Mouse (Mus musculus) limb, embryonic 13.5 days (tissue): ENCODE results near the gene Snx33. TPM values are rescaled to one million over a fixed set of nuclear protein-coding genes. Genes with fewer than 3 reads are reported as not detected.
A peak's percentile ranks its signal among the peaks of the same experiment; 100 is the strongest.
"Not testable (repeated sequence)": the region's sequence is repeated elsewhere in the genome, so short reads cannot be mapped to it uniquely, and the experiment has no call there.

Source experiments
- ATAC-seq: fragments of 200-750 bp; cut with Nextera tagmentation; 2 replicates; pipeline ENCODE4 v1.8.0; 2017; ENCODE audit warnings: low read depth, moderate number of reproducible peaks, moderate TSS enrichment; ENCODE audit not compliant: low FRiP score
- H3K27ac ChIP-seq: fragments of 300-500 bp; sonication (generic); 2 replicates; pipeline ENCODE4 v1.5.1; 2015; ENCODE audit warnings: inconsistent platforms, mild to moderate bottlenecking, moderate library complexity
- H3K27me3 ChIP-seq: fragments of 300-500 bp; sonication (generic); 2 replicates; pipeline ENCODE4 v1.6.1; 2015; ENCODE audit warnings: mild to moderate bottlenecking, inconsistent platforms
- H3K36me3 ChIP-seq: fragments of 300-500 bp; sonication (generic); 2 replicates; pipeline ENCODE4 v1.6.1; 2015; ENCODE audit warnings: inconsistent platforms, mild to moderate bottlenecking, moderate library complexity
- H3K4me1 ChIP-seq: fragments of 300-500 bp; sonication (generic); 2 replicates; pipeline ENCODE4 v1.6.1; 2015; ENCODE audit warnings: inconsistent platforms
- H3K4me2 ChIP-seq: fragments of 300-500 bp; sonication (generic); replicated peaks from 2 replicates; pipeline ENCODE4 v1.6.1; 2015; ENCODE audit warnings: inconsistent platforms, mild to moderate bottlenecking, moderate library complexity
- H3K4me3 ChIP-seq: fragments of 300-500 bp; sonication (generic); 2 replicates; pipeline ENCODE4 v1.5.1; 2015; ENCODE audit warnings: moderate library complexity, mild to moderate bottlenecking, inconsistent platforms
- H3K9ac ChIP-seq: fragments of 300-500 bp; sonication (generic); 2 replicates; pipeline ENCODE4 v1.6.1; 2015; ENCODE audit warnings: mild to moderate bottlenecking, inconsistent platforms
- H3K9me3 ChIP-seq: fragments of 300-500 bp; sonication (generic); 2 replicates; pipeline ENCODE4 v1.6.1; 2016; ENCODE audit warnings: inconsistent platforms
- WGBS: fragments of 180-500 bp; shearing (Covaris S2); methylation state at CpG from one replicate; pipeline ENCODE4 v1.1.7; 2015; 5-methylcytosine and 5-hydroxymethylcytosine counted together
- polyA plus RNA-seq: library from polyadenylated mRNA; unstranded; fragments of >200 nt; fragmentation: Nextera tagmentation; extraction: Ambion mirVana; gene quantifications from 2 replicates; pipeline ENCODE4 v1.2.1, GENCODE M21; 2015

Gene Snx33
- polyA plus RNA-seq, 1 experiment from 2014 or later: 13.1 TPM

GRCm38 (mm10) chr9:56923841-56924650 is 4.1 kb downstream of the Snx33 start:
- peak overlapping the region; percentile 79 for H3K4me3 ChIP-seq
- WGBS: 62% methylated on average over 8 of the region's 8 CpGs
- H3K9ac ChIP-seq: peak overlapping the region; percentile 73
- peaks cover 7% of the 10 kb centered on the region for H3K9me3 ChIP-seq
- peaks cover 52% of the 10 kb centered on the region for H3K4me1 ChIP-seq
- no peak overlapping the region for H3K27ac ChIP-seq
- ATAC-seq: no peak
- H3K27me3 ChIP-seq: no peaks in the 10 kb centered on the region
- peaks cover 63% of the 10 kb centered on the region for H3K36me3 ChIP-seq
- peak overlapping the region; percentile 89 for H3K4me2 ChIP-seq

GRCm38 (mm10) chr9:56922746-56923145 is 5.4 kb downstream of the Snx33 start:
- H3K9me3 ChIP-seq: peaks cover 7% of the 10 kb centered on the region
- peaks cover 76% of the 10 kb centered on the region for H3K36me3 ChIP-seq
- 93% methylated on average over 4 of the region's 4 CpGs for WGBS
- H3K4me1 ChIP-seq: peaks cover 46% of the 10 kb centered on the region
- no peak for ATAC-seq
- H3K27ac ChIP-seq: no peak overlapping the region
- peak overlapping the region; percentile 73; the same call in 1 of the 2 replicates for H3K9ac ChIP-seq
- peak overlapping the region; percentile 79; the same call in 1 of the 2 replicates for H3K4me3 ChIP-seq
- peak overlapping the region; percentile 89 for H3K4me2 ChIP-seq
- no peaks in the 10 kb centered on the region for H3K27me3 ChIP-seq

GRCm38 (mm10) chr9:56918466-56918865 is 9.7 kb downstream of the Snx33 start:
- no peak overlapping the region for H3K4me3 ChIP-seq
- no peaks in the 10 kb centered on the region for H3K27me3 ChIP-seq
- H3K4me2 ChIP-seq: no peak overlapping the region
- peaks cover 12% of the 10 kb centered on the region for H3K4me1 ChIP-seq
- 91% methylated on average over 13 of the region's 13 CpGs for WGBS
- peaks cover 7% of the 10 kb centered on the region for H3K9me3 ChIP-seq
- H3K36me3 ChIP-seq: peaks cover 92% of the 10 kb centered on the region
- no peak overlapping the region for H3K27ac ChIP-seq
- no peak for ATAC-seq
- no peak overlapping the region for H3K9ac ChIP-seq

- Histone ChIP-seq H3K9me3 (peaks cover 7% of the 10 kb centered on the region), H3K9ac (no peak overlapping the region), H3K4me2 (no peak overlapping the region), H3K27me3 (no peaks in the 10 kb centered on the region), H3K4me3 (no peak overlapping the region), H3K36me3 (peaks cover 82% of the 10 kb centered on the region), H3K27ac (no peak overlapping the region), H3K4me1 (no peaks in the 10 kb centered on the region)
- no peak for ATAC-seq
- WGBS: 79% methylated on average over 2 of the region's 2 CpGs
Measured at GRCm38 (mm10) chr9:56917131-56917530, 11.0 kb downstream of the Snx33 start.

GRCm38 (mm10) chr9:56915695-56916410 is 12.3 kb downstream of the Snx33 start:
- H3K9me3 ChIP-seq: no peaks in the 10 kb centered on the region
- H3K4me2 ChIP-seq: no peak overlapping the region
- H3K27me3 ChIP-seq: no peaks in the 10 kb centered on the region
- no peaks in the 10 kb centered on the region for H3K4me1 ChIP-seq
- peaks cover 69% of the 10 kb centered on the region for H3K36me3 ChIP-seq
- H3K27ac ChIP-seq: no peak overlapping the region
- ATAC-seq: no peak
- no peak overlapping the region for H3K9ac ChIP-seq
- H3K4me3 ChIP-seq: no peak overlapping the region
- 76% methylated on average over 5 of the region's 5 CpGs for WGBS

- Histone ChIP-seq H3K4me3 (no peak overlapping the region), H3K9ac (no peak overlapping the region), H3K27ac (no peak overlapping the region), H3K36me3 (peaks cover 62% of the 10 kb centered on the region), H3K27me3 (no peaks in the 10 kb centered on the region), H3K4me1 (no peaks in the 10 kb centered on the region), H3K9me3 (no peaks in the 10 kb centered on the region), H3K4me2 (no peak overlapping the region)
- 68% methylated on average over 1 of the region's 1 CpGs for WGBS
- ATAC-seq: no peak
Measured at GRCm38 (mm10) chr9:56915116-56915515, 13.1 kb downstream of the Snx33 start.

- WGBS: 74% methylated on average over 9 of the region's 9 CpGs
- Histone ChIP-seq H3K4me2 (no peak overlapping the region), H3K4me3 (no peak overlapping the region), H3K9me3 (no peaks in the 10 kb centered on the region), H3K27me3 (no peaks in the 10 kb centered on the region), H3K27ac (no peak overlapping the region), H3K9ac (no peak overlapping the region), H3K36me3 (peaks cover 50% of the 10 kb centered on the region), H3K4me1 (no peaks in the 10 kb centered on the region)
- no peak for ATAC-seq
Measured at GRCm38 (mm10) chr9:56913991-56914390, 14.2 kb downstream of the Snx33 start.

- Histone ChIP-seq H3K4me3 (no peak overlapping the region), H3K9me3 (no peaks in the 10 kb centered on the region), H3K4me1 (no peaks in the 10 kb centered on the region), H3K4me2 (no peak overlapping the region), H3K36me3 (peaks cover 21% of the 10 kb centered on the region), H3K27ac (no peak overlapping the region), H3K9ac (no peak overlapping the region), H3K27me3 (no peaks in the 10 kb centered on the region)
- ATAC-seq: no peak
- WGBS: 57% methylated on average over 1 of the region's 1 CpGs
Measured at GRCm38 (mm10) chr9:56911017-56911416, 17.2 kb downstream of the Snx33 start.

DNA sequence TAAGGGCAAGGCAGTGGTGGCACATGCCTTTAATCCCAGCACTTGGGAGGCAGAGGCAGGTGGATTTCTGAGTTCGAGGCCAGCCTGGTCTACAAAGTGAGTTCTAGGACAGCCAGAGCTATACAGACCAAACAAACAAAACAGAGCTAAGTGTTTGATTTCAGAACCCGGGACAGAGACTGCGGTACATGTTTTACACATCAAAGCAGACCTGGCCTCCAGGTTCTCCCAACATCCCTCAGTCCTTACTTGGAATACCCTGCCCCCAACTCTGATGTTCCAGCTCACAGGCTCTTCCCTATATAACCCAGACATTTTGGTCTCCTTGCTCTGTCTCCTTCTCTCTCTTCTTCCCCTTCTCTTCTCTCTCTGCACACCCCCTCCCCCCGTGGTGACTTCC is 18.2 kb downstream of the Snx33 start:
- 34% methylated on average over 4 of the region's 4 CpGs for WGBS
- not testable (repeated sequence) for H3K9me3 ChIP-seq, H3K4me3 ChIP-seq, H3K27me3 ChIP-seq, H3K4me2 ChIP-seq, H3K4me1 ChIP-seq, H3K9ac ChIP-seq, H3K27ac ChIP-seq, ATAC-seq
- H3K36me3 ChIP-seq: peaks cover 10% of the 10 kb centered on the region

GRCm38 (mm10) chr9:56907549-56907948 is 20.6 kb downstream of the Snx33 start:
- Histone ChIP-seq H3K4me1 (no peaks in the 10 kb centered on the region), H3K27ac (no peak overlapping the region), H3K27me3 (no peaks in the 10 kb centered on the region), H3K9ac (0 out of 2 replicates have a peak overlapping the region, but pooled peaks have one; percentile 25), H3K36me3 (no peaks in the 10 kb centered on the region), H3K9me3 (no peaks in the 10 kb centered on the region), H3K4me3 (no peak overlapping the region), H3K4me2 (no peak overlapping the region)
- ATAC-seq: no peak
- WGBS: 77% methylated on average over 9 of the region's 9 CpGs

DNA sequence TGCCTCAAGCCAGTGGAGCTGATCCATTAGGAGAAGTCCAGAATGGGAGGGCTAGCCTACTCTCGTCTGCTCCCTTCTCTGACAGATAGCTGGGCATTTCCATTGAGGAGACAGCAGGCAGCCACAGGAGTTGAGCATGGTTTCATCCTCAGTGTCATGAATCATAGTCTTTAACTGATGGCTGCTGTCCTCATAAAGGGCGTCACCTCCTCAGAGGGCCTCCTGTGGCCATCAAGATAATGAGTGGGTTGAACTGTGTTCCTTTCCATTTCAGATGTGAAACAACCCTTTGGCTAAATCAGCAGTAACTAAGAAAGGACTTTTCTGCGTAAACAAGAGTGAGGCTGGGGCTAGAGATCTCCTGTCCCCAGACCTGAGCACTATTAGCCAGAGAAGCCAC is 24.5 kb downstream of the Snx33 start:
- Histone ChIP-seq H3K4me3 (no peak overlapping the region), H3K27me3 (no peaks in the 10 kb centered on the region), H3K9me3 (no peaks in the 10 kb centered on the region), H3K4me1 (peaks cover 13% of the 10 kb centered on the region; the same call in 1 of the 2 replicates), H3K4me2 (no peak overlapping the region), H3K36me3 (0 out of 2 replicates have a peak, but pooled peaks cover under 1% of the 10 kb centered on the region), H3K9ac (no peak overlapping the region), H3K27ac (no peak overlapping the region)
- ATAC-seq: no peak
- 78% methylated on average over 3 of the region's 3 CpGs for WGBS

DNA sequence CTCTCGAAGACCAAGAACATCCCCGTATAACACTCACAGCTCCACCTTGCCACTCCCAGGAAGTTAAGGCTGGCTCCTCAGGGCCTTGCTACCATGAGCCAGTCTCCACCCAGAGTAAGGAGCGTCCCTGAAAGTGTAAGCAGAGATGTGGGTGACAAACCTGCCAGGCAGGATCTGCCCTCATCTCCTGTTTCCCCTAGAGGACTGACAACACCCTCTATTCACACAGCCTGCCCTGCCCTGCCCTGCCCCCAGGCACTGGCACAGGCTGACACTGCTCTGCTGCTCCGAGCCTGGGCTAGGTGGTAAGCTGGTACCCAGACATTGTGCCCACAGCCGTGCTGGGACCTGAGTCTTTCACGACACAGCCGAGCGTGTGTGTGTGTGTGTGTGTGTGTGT is 27.0 kb downstream of the Snx33 start:
- H3K4me3 ChIP-seq: no peak overlapping the region
- H3K27ac ChIP-seq: no peak overlapping the region; the same call in 1 of the 2 replicates
- no peaks in the 10 kb centered on the region for H3K27me3 ChIP-seq
- WGBS: 53% methylated on average over 8 of the region's 8 CpGs
- H3K4me1 ChIP-seq: peaks cover 24% of the 10 kb centered on the region
- H3K9me3 ChIP-seq: no peaks in the 10 kb centered on the region
- H3K9ac ChIP-seq: no peak overlapping the region
- H3K36me3 ChIP-seq: peaks cover 12% of the 10 kb centered on the region
- H3K4me2 ChIP-seq: no peak overlapping the region
- no peak for ATAC-seq
